Comparison of ENCODE assay signal across 25 mouse cellular contexts in the genomic region with DNA sequence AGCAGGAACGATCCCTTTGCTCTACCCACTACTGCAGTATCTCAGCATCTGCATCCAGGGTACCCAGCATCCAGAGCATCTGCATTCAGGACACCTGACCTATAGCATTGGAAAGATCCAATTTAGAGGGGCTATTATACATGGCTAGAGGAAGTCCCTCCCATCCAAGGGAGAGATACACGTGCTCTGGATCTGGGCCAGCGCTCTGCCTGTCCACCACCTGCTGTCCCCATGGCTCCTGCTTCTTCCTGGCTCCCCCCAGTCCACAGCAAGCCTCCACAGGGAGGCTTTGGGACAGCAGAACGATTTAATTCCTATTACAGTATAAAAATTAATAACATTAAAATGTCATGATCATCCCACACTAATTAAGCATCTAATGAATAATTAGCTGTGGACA.
A peak's percentile ranks its signal among the peaks of the same experiment; 100 is the strongest.
DNase-seq lines count a peak whose midpoint lies in the region; ATAC-seq lines count a peak whose summit lies in the region.
"Had no signal": no experiment of that assay in that cellular context is flagged by ENCODE, and none has a peak within 500 bp of the region (broad histone marks: within the 10 kb centered on the region; RNA-seq: fewer than 3 reads in every experiment).

No protein-coding gene starts in this region.

- 0 out of 2 replicates have a peak, but pooled peaks cover 10% of the 10 kb centered on the region for H3K27me3 ChIP-seq in hindbrain, embryonic 13.5 days
- H3K27me3 ChIP-seq in hindbrain, embryonic 14.5 days (ENCODE audit: control insufficient read depth, insufficient read depth, low read length) = no peaks in the 10 kb centered on the region
- no peaks in the 10 kb centered on the region; the same call in 1 of the 2 replicates for H3K27me3 ChIP-seq in neural tube, embryonic 13.5 days

- no peak for ATAC-seq in hindbrain, embryonic 13.5 days (ENCODE audit: low FRiP score)
- ATAC-seq in hindbrain, embryonic 14.5 days (ENCODE audit: low FRiP score) = no peak
- no peak for ATAC-seq in neural tube, embryonic 13.5 days (ENCODE audit: low read depth)
- ATAC-seq: activated CD4-positive, CD25-positive, alpha-beta regulatory T cell, adult 4 months; forebrain, embryonic 13.5 days; forebrain, embryonic 16.5 days; hindbrain, embryonic 16.5 days; inflammation-experienced regulatory T-cells, adult 6 months; intestine, embryonic 16.5 days had no signal

- peak overlapping the region; percentile 45; the same call in 1 of the 2 replicates for H3K27ac ChIP-seq in hindbrain, embryonic 13.5 days
- H3K27ac ChIP-seq in hindbrain, embryonic 14.5 days = no peak overlapping the region
- no peak overlapping the region for H3K27ac ChIP-seq in neural tube, embryonic 13.5 days (replicated peaks)
- H3K27ac ChIP-seq: forebrain, embryonic 10.5 days; forebrain, embryonic 13.5 days; heart, adult 2 months; heart, embryonic 10.5 days; heart, embryonic 13.5 days had no signal

- 33% methylated on average over 4 of the region's 4 CpGs for WGBS in hindbrain, embryonic 13.5 days
- WGBS in hindbrain, embryonic 14.5 days = 44% methylated on average over 4 of the region's 4 CpGs
- 46% methylated on average over 4 of the region's 4 CpGs for WGBS in neural tube, embryonic 13.5 days

- peak; percentile 61 to 65 for DNase-seq in cerebellum, postnatal 10 days
- no peak for DNase-seq in cerebellum, adult 9-11 months
- DNase-seq in hindbrain, embryonic 14.5 days (ENCODE audit: low spot score) = no peak
- peak; percentile 58 for DNase-seq in left cerebral cortex, postnatal 4 days
- DNase-seq in left cerebral cortex, postnatal 10 days (ENCODE audit: extremely low spot score in 1 of 2, low spot score in 2 of 2) = no peak
- DNase-seq in neural tube, embryonic 10.5 days (ENCODE audit: extremely low spot score, low spot score) = no peak
- DNase-seq: adrenal gland, adult 8-10 months; adrenal gland, postnatal 25 days; cerebellum, adult 18-20 months; gastrocnemius, postnatal 10 days; gastrocnemius, postnatal 36 days; heart, adult 2 months; heart, postnatal 14 days; heart, postnatal 4 days had no signal

- no peak overlapping the region for H3K4me3 ChIP-seq in hindbrain, embryonic 13.5 days
- no peak overlapping the region for H3K4me3 ChIP-seq in hindbrain, embryonic 14.5 days (replicated peaks; ENCODE audit: low read length)
- no peak overlapping the region for H3K4me3 ChIP-seq in neural tube, embryonic 13.5 days
- H3K4me3 ChIP-seq: forebrain, embryonic 10.5 days; forebrain, embryonic 13.5 days; heart, adult 2 months; heart, embryonic 10.5 days; heart, embryonic 13.5 days had no signal

- H3K4me2 ChIP-seq in hindbrain, embryonic 13.5 days = no peak overlapping the region
- H3K4me2 ChIP-seq in hindbrain, embryonic 14.5 days (replicated peaks) = no peak overlapping the region
- no peak overlapping the region for H3K4me2 ChIP-seq in neural tube, embryonic 13.5 days
- H3K4me2 ChIP-seq: forebrain, embryonic 13.5 days; heart, embryonic 13.5 days had no signal

- no peaks in the 10 kb centered on the region for H3K9me3 ChIP-seq in hindbrain, embryonic 13.5 days
- H3K9me3 ChIP-seq in hindbrain, embryonic 14.5 days (ENCODE audit: control insufficient read depth, low read length) = no peaks in the 10 kb centered on the region
- H3K9me3 ChIP-seq in neural tube, embryonic 13.5 days = no peaks in the 10 kb centered on the region
- H3K9me3 ChIP-seq: forebrain, embryonic 10.5 days; forebrain, embryonic 13.5 days; heart, embryonic 10.5 days; heart, embryonic 13.5 days had no signal

- peaks cover 21% of the 10 kb centered on the region for H3K4me1 ChIP-seq in hindbrain, embryonic 13.5 days (replicated peaks)
- H3K4me1 ChIP-seq in hindbrain, embryonic 14.5 days (replicated peaks; ENCODE audit: control insufficient read depth, insufficient read depth, low read length) = peaks cover 4% of the 10 kb centered on the region; the same call in 1 of the 2 replicates
- H3K4me1 ChIP-seq in neural tube, embryonic 13.5 days (replicated peaks) = peaks cover 35% of the 10 kb centered on the region
- H3K4me1 ChIP-seq: heart, embryonic 10.5 days; heart, embryonic 13.5 days had no signal

- H3K9ac ChIP-seq in hindbrain, embryonic 13.5 days = no peak overlapping the region
- no peak overlapping the region for H3K9ac ChIP-seq in hindbrain, embryonic 14.5 days
- H3K9ac ChIP-seq in neural tube, embryonic 13.5 days = peak overlapping the region; percentile 26; the same call in 1 of the 2 replicates
- H3K9ac ChIP-seq: forebrain, embryonic 13.5 days; heart, embryonic 13.5 days had no signal

- no peaks in the 10 kb centered on the region for H3K36me3 ChIP-seq in hindbrain, embryonic 13.5 days
- no peaks in the 10 kb centered on the region for H3K36me3 ChIP-seq in hindbrain, embryonic 14.5 days (replicated peaks; ENCODE audit: control insufficient read depth, insufficient read depth)
- H3K36me3 ChIP-seq in neural tube, embryonic 13.5 days = no peaks in the 10 kb centered on the region
- H3K36me3 ChIP-seq: forebrain, embryonic 10.5 days; heart, embryonic 10.5 days; heart, embryonic 13.5 days had no signal

- intact Hi-C loops in left cerebral cortex, postnatal 4 days (cut with DNase I) = no loop called here
- intact Hi-C loops in left cerebral cortex, postnatal 10 days (cut with DNase I) = no loop called here

Comparison
In these comparisons a context has a peak if more than half of its experiments do, and no peak if none do; other contexts are left out.
1. DNase-seq: peak in cerebellum, postnatal 10 days (2 of 2) and left cerebral cortex, postnatal 4 days (single experiment); none in cerebellum, adult 9-11 months (single experiment), hindbrain, embryonic 14.5 days (single experiment), left cerebral cortex, postnatal 10 days (0 of 2) and neural tube, embryonic 10.5 days (single experiment).